14 mouse cellular contexts compared by ENCODE assay signal in the genomic region with DNA sequence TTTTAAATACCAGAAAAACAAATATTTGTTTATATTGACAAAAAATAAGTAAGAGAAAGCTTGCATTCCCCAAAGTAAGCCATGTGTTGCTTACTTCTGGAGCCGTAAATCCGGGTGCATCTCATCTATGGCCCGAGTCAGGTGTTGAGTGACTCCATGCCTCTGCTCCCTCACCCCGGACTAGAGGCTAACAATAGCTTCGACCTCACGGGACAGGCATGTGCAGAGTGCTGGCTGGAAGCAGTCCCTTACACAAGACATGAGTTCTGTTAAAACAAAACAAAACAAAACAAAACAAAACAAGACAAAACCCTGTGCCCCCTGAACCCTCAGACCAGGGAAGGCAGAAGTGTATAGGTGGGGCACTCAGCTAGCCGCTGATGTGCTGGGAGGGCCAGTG. TPM values are rescaled to one million over a fixed set of nuclear protein-coding genes. Genes with fewer than 3 reads are reported as not detected.
DNase-seq lines count a peak whose midpoint lies in the region; ATAC-seq and TF ChIP-seq lines count a peak whose summit lies in the region.
"Had no signal": no experiment of that assay in that cellular context is flagged by ENCODE, and none has a peak within 500 bp of the region (broad histone marks: within the 10 kb centered on the region; RNA-seq: fewer than 3 reads in every experiment).

No protein-coding gene starts in this region.

- 0 out of 2 replicates have a peak overlapping the region, but pooled peaks have one; percentile 69 for H3K27ac ChIP-seq in embryonic facial prominence, embryonic 15.5 days (replicated peaks)
- H3K27ac ChIP-seq in embryonic facial prominence, embryonic 10.5 days (replicated peaks), result no peak overlapping the region
- no peak overlapping the region for H3K27ac ChIP-seq in lung, postnatal 0 days (ENCODE audit: low read length)
- H3K27ac ChIP-seq in heart, embryonic 16.5 days (ENCODE audit: low read length), result peak overlapping the region; percentile 99
- H3K27ac ChIP-seq: liver, embryonic 13.5 days; neural tube, embryonic 12.5 days had no signal

- H3K9ac ChIP-seq in embryonic facial prominence, embryonic 15.5 days, result no peak overlapping the region
- no peak overlapping the region for H3K9ac ChIP-seq in lung, postnatal 0 days (replicated peaks; ENCODE audit: low read depth)
- peak overlapping the region; percentile 69 for H3K9ac ChIP-seq in heart, embryonic 16.5 days (ENCODE audit: low read length)
- H3K9ac ChIP-seq: liver, embryonic 13.5 days; neural tube, embryonic 12.5 days had no signal

- TF ChIP-seq CTCF in lung, postnatal 0 days (IDR thresholded peaks at IDR 0.05), result no peak

- no peak for DNase-seq in embryonic facial prominence, embryonic 10.5 days (ENCODE audit: low spot score)
- peak; percentile 41 for DNase-seq in lung, postnatal 0 days (ENCODE audit: low spot score)
- no peak for DNase-seq in lung, postnatal 25 days (ENCODE audit: low spot score)
- no peak for DNase-seq in yolk sac, embryonic 10.5 days (ENCODE audit: low spot score)
- no peak for DNase-seq in adrenal gland, postnatal 14 days
- no peak for DNase-seq in ovary, postnatal 10 days (ENCODE audit: low spot score)
- DNase-seq: liver, embryonic 13.5 days; lung, postnatal 4 days; thymus, postnatal 36 days had no signal

- no peak overlapping the region for H3K4me3 ChIP-seq in embryonic facial prominence, embryonic 15.5 days (replicated peaks)
- no peak overlapping the region for H3K4me3 ChIP-seq in embryonic facial prominence, embryonic 10.5 days
- H3K4me3 ChIP-seq in lung, postnatal 0 days (ENCODE audit: low read depth, low read length), result no peak overlapping the region
- peak overlapping the region; percentile 27 for H3K4me3 ChIP-seq in heart, embryonic 16.5 days (ENCODE audit: low read length)
- H3K4me3 ChIP-seq: liver, embryonic 13.5 days; neural tube, embryonic 12.5 days had no signal

- H3K36me3 ChIP-seq in embryonic facial prominence, embryonic 15.5 days, result no peaks in the 10 kb centered on the region
- no peaks in the 10 kb centered on the region for H3K36me3 ChIP-seq in embryonic facial prominence, embryonic 10.5 days (replicated peaks)
- no peaks in the 10 kb centered on the region for H3K36me3 ChIP-seq in lung, postnatal 0 days (ENCODE audit: insufficient read depth, low read length)
- H3K36me3 ChIP-seq in heart, embryonic 16.5 days (ENCODE audit: control insufficient read depth, insufficient read depth), result no peaks in the 10 kb centered on the region
- H3K36me3 ChIP-seq: liver, embryonic 13.5 days; neural tube, embryonic 12.5 days had no signal

- no peaks in the 10 kb centered on the region for H3K27me3 ChIP-seq in embryonic facial prominence, embryonic 15.5 days
- H3K27me3 ChIP-seq in embryonic facial prominence, embryonic 10.5 days (replicated peaks; ENCODE audit: low read depth, poor library complexity, severe bottlenecking), result no peaks in the 10 kb centered on the region
- H3K27me3 ChIP-seq in lung, postnatal 0 days (replicated peaks; ENCODE audit: insufficient read depth, low read length), result no peaks in the 10 kb centered on the region
- no peaks in the 10 kb centered on the region for H3K27me3 ChIP-seq in heart, embryonic 16.5 days (ENCODE audit: control insufficient read depth, insufficient read depth, low read length)
- H3K27me3 ChIP-seq: liver, embryonic 13.5 days; neural tube, embryonic 12.5 days had no signal

- no peak for ATAC-seq in embryonic facial prominence, embryonic 15.5 days (ENCODE audit: insufficient number of reproducible peaks, low FRiP score, low TSS enrichment, low read depth)
- ATAC-seq in lung, postnatal 0 days, result peak; percentile 37; the same call in 1 of the 2 replicates
- ATAC-seq in heart, embryonic 16.5 days (replicated peaks; ENCODE audit: extremely low read depth, insufficient read depth, low FRiP score), result peak; percentile 91
- ATAC-seq: forebrain, embryonic 16.5 days; midbrain, embryonic 16.5 days had no signal

- TF ChIP-seq EP300 in lung, postnatal 0 days (IDR thresholded peaks at IDR 0.05), result no peak

- no peaks in the 10 kb centered on the region for H3K9me3 ChIP-seq in embryonic facial prominence, embryonic 15.5 days (replicated peaks)
- no peaks in the 10 kb centered on the region for H3K9me3 ChIP-seq in embryonic facial prominence, embryonic 10.5 days
- no peaks in the 10 kb centered on the region for H3K9me3 ChIP-seq in lung, postnatal 0 days (ENCODE audit: low read length)
- 0 out of 2 replicates have a peak, but pooled peaks cover 4% of the 10 kb centered on the region for H3K9me3 ChIP-seq in heart, embryonic 16.5 days (replicated peaks; ENCODE audit: control insufficient read depth, low read length)
- H3K9me3 ChIP-seq: liver, embryonic 13.5 days; neural tube, embryonic 12.5 days had no signal

- peaks cover 21% of the 10 kb centered on the region for H3K4me1 ChIP-seq in embryonic facial prominence, embryonic 15.5 days
- H3K4me1 ChIP-seq in embryonic facial prominence, embryonic 10.5 days, result peaks cover 10% of the 10 kb centered on the region; the same call in 1 of the 2 replicates
- peaks cover 4% of the 10 kb centered on the region for H3K4me1 ChIP-seq in lung, postnatal 0 days (ENCODE audit: insufficient read depth, low read depth, low read length)
- H3K4me1 ChIP-seq in heart, embryonic 16.5 days (ENCODE audit: control insufficient read depth, insufficient read depth, low read length), result peaks cover 27% of the 10 kb centered on the region

- 47% methylated on average over 7 of the region's 7 CpGs for WGBS in embryonic facial prominence, embryonic 15.5 days
- 53% methylated on average over 7 of the region's 7 CpGs for WGBS in embryonic facial prominence, embryonic 10.5 days
- 44% methylated on average over 7 of the region's 7 CpGs for WGBS in lung, postnatal 0 days
- WGBS in heart, embryonic 16.5 days, result 19% methylated on average over 7 of the region's 7 CpGs

- no peak overlapping the region for H3K4me2 ChIP-seq in embryonic facial prominence, embryonic 15.5 days (replicated peaks)
- no peak overlapping the region for H3K4me2 ChIP-seq in lung, postnatal 0 days (replicated peaks; ENCODE audit: low read depth, low read length)
- peak overlapping the region; percentile 64 for H3K4me2 ChIP-seq in heart, embryonic 16.5 days (ENCODE audit: low read depth, low read length)
- H3K4me2 ChIP-seq: liver, embryonic 13.5 days; neural tube, embryonic 12.5 days had no signal

RNA-seq across cellular contexts. Expression of a gene that starts 18.7 kb away (rescaled TPM):
- polyA plus RNA-seq in embryonic facial prominence, embryonic 15.5 days (2015; fragmentation: Nextera tagmentation; extraction: Ambion mirVana), result 89.0 and 93.6 TPM in 2 replicates
- polyA plus RNA-seq in embryonic facial prominence, embryonic 10.5 days (2016; fragmentation: Nextera tagmentation; extraction: Ambion mirVana), result 123 and 126 TPM in 2 replicates
- 58.9 and 60.6 TPM in 2 replicates for polyA plus RNA-seq in lung, postnatal 0 days (2015; fragmentation: Nextera tagmentation; extraction: Ambion mirVana)
- 103 and 104 TPM in 2 replicates for polyA plus RNA-seq in heart, embryonic 16.5 days (2015; fragmentation: Nextera tagmentation; extraction: Ambion mirVana)
- total RNA-seq in adrenal gland, postnatal 14 days (2021), result 97.4 and 101 TPM in 2 replicates

Comparison
In these comparisons a context has a peak if more than half of its experiments do, and no peak if none do; other contexts are left out.
1. H3K27ac ChIP-seq: peak in embryonic facial prominence, embryonic 15.5 days (single experiment) and heart, embryonic 16.5 days (single experiment); none in embryonic facial prominence, embryonic 10.5 days (single experiment) and lung, postnatal 0 days (single experiment).